Comparison of ENCODE assay signal across 35 mouse cellular contexts in the genomic region with DNA sequence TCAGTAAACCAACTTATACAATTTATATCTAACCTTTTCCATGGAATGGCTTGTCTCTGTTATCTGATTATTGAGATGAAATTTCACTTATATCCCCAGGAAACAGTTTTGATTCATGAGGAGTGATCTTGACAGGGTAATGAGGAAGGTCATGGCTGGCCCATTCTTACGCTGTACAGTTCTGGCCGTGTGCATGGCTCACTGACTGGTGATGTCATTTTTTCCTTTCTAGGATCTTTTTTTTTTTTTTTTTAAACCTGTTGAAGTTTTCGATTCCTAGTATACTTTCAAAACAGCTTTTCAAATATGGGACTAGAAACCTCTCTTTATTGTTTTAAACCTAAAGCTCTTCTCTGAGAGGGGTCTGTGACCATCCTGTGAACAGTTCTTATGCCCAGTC.
"Had no signal": no experiment of that assay in that cellular context is flagged by ENCODE, and none has a peak within 500 bp of the region (broad histone marks: within the 10 kb centered on the region; RNA-seq: fewer than 3 reads in every experiment).

No protein-coding gene starts in this region.

- H3K27me3 ChIP-seq: heart, embryonic 12.5 days; heart, embryonic 13.5 days; heart, embryonic 15.5 days; hindbrain, embryonic 12.5 days; hindbrain, embryonic 13.5 days; hindbrain, embryonic 15.5 days; intestine, embryonic 15.5 days; kidney, embryonic 15.5 days had no signal

- H3K9ac ChIP-seq: heart, embryonic 12.5 days; heart, embryonic 13.5 days; heart, embryonic 15.5 days; hindbrain, embryonic 12.5 days; hindbrain, embryonic 13.5 days; hindbrain, embryonic 14.5 days; hindbrain, embryonic 15.5 days; intestine, embryonic 15.5 days; kidney, embryonic 15.5 days had no signal

- H3K4me2 ChIP-seq: heart, embryonic 11.5 days; heart, embryonic 12.5 days; heart, embryonic 13.5 days; heart, embryonic 15.5 days; hindbrain, embryonic 12.5 days; hindbrain, embryonic 13.5 days; hindbrain, embryonic 14.5 days; hindbrain, embryonic 15.5 days; intestine, embryonic 15.5 days; kidney, embryonic 15.5 days had no signal

- H3K4me3 ChIP-seq: heart, embryonic 10.5 days; heart, embryonic 12.5 days; heart, embryonic 13.5 days; heart, embryonic 15.5 days; hindbrain, embryonic 10.5 days; hindbrain, embryonic 12.5 days; hindbrain, embryonic 13.5 days; hindbrain, embryonic 15.5 days; intestine, embryonic 15.5 days; kidney, embryonic 15.5 days; layer of hippocampus, adult 2 months had no signal

- H3K36me3 ChIP-seq: heart, embryonic 10.5 days; heart, embryonic 13.5 days; heart, embryonic 15.5 days; hindbrain, embryonic 10.5 days; hindbrain, embryonic 12.5 days; hindbrain, embryonic 15.5 days; intestine, embryonic 15.5 days; kidney, embryonic 15.5 days had no signal

- H3K9me3 ChIP-seq: heart, embryonic 10.5 days; heart, embryonic 12.5 days; heart, embryonic 13.5 days; heart, embryonic 15.5 days; hindbrain, embryonic 10.5 days; hindbrain, embryonic 12.5 days; hindbrain, embryonic 13.5 days; hindbrain, embryonic 15.5 days; intestine, embryonic 15.5 days; kidney, embryonic 15.5 days had no signal

- ATAC-seq: hindbrain, embryonic 16.5 days; hindbrain, postnatal 0 days; inflammation-experienced regulatory T-cells, adult 6 months; intestine, embryonic 15.5 days; intestine, embryonic 16.5 days; intestine, postnatal 0 days had no signal

- H3K27ac ChIP-seq: heart, embryonic 10.5 days; heart, embryonic 15.5 days; hindbrain, embryonic 10.5 days; hindbrain, embryonic 12.5 days; hindbrain, embryonic 13.5 days; hindbrain, embryonic 14.5 days; hindbrain, embryonic 15.5 days; hindbrain, postnatal 0 days; intestine, embryonic 15.5 days; kidney, embryonic 15.5 days; kidney, postnatal 0 days; layer of hippocampus, adult 2 months had no signal

- DNase-seq: heart, postnatal 10 days; heart, postnatal 14 days; heart, postnatal 36 days; heart, postnatal 4 days; kidney, adult 11 months; kidney, adult 18-20 months; kidney, adult 2 months; kidney, adult 8-10 months; kidney, adult 9 months; kidney, postnatal 10 days; kidney, postnatal 14 days; kidney, postnatal 25 days; kidney, postnatal 36 days; kidney, postnatal 4 days; layer of hippocampus, adult 9-11 months; layer of hippocampus, postnatal 36 days had no signal
